Mouse (Mus musculus): ENCODE measurements around the gene Mtg2.

Mtg2 gene

GRCm38 (mm10) chr2:180070481-180071453, at the start of gene Mtg2:
Gene Mtg2, plus strand, starts transcription at chr2:180070588.
- peak; percentile 93 to 95 for DNase-seq (ENCODE audit: low spot score in 2 of 2)

GRCm38 (mm10) chr2:180020919-180021318, 49.5 kb upstream of the Mtg2 start:
- DNase-seq (ENCODE audit: low spot score in 2 of 2), result no peak

GRCm38 (mm10) chr2:180022751-180023150, 47.6 kb upstream of the Mtg2 start:
- DNase-seq (ENCODE audit: low spot score in 2 of 2), result no peak

- peak; percentile 97 to 99 for DNase-seq (ENCODE audit: low spot score in 2 of 2)
Measured at GRCm38 (mm10) chr2:180024401-180025098, 45.8 kb upstream of the Mtg2 start, which contains the start of gene Lsm14b. Gene Lsm14b, plus strand, starts transcription at chr2:180024987.

GRCm38 (mm10) chr2:180025135-180025860, 45.1 kb upstream of the Mtg2 start:
- DNase-seq (ENCODE audit: low spot score in 2 of 2), result peak in 1 of 2 experiments; percentile 25

- no peak for DNase-seq (ENCODE audit: low spot score in 2 of 2)
Measured at GRCm38 (mm10) chr2:180025861-180026200, 44.6 kb upstream of the Mtg2 start.

- DNase-seq (ENCODE audit: low spot score in 2 of 2), result no peak
Measured at GRCm38 (mm10) chr2:180027768-180028167, 42.6 kb upstream of the Mtg2 start.

- DNase-seq (ENCODE audit: low spot score in 2 of 2), result no peak
Measured at GRCm38 (mm10) chr2:180031270-180031669, 39.1 kb upstream of the Mtg2 start.

GRCm38 (mm10) chr2:180032925-180033324, 37.5 kb upstream of the Mtg2 start:
- DNase-seq (ENCODE audit: low spot score in 2 of 2), result no peak

- DNase-seq (ENCODE audit: low spot score in 2 of 2), result no peak
Measured at GRCm38 (mm10) chr2:180033956-180034355, 36.4 kb upstream of the Mtg2 start.

GRCm38 (mm10) chr2:180034753-180035152, 35.6 kb upstream of the Mtg2 start:
- no peak for DNase-seq (ENCODE audit: low spot score in 2 of 2)

GRCm38 (mm10) chr2:180040406-180040805, 30.0 kb upstream of the Mtg2 start:
- no peak for DNase-seq (ENCODE audit: low spot score in 2 of 2)

GRCm38 (mm10) chr2:180041577-180042255, 28.7 kb upstream of the Mtg2 start:
- peak; percentile 12 to 26 for DNase-seq (ENCODE audit: low spot score in 2 of 2)

- DNase-seq (ENCODE audit: low spot score in 2 of 2), result peak; percentile 82 to 86
Measured at GRCm38 (mm10) chr2:180042256-180042857, 28.0 kb upstream of the Mtg2 start, which contains the start of the genes Psma7 and Ss18l1. Gene Psma7, minus strand, starts transcription at chr2:180042433. Gene Ss18l1, plus strand, starts transcription at chr2:180042509.

- DNase-seq (ENCODE audit: low spot score in 2 of 2), result peak; percentile 26 to 39
Measured at GRCm38 (mm10) chr2:180042858-180043515, 27.4 kb upstream of the Mtg2 start.

GRCm38 (mm10) chr2:180045283-180045682, 25.1 kb upstream of the Mtg2 start:
- DNase-seq (ENCODE audit: low spot score in 2 of 2), result peak; percentile 15 to 20

GRCm38 (mm10) chr2:180047580-180047979, 22.8 kb upstream of the Mtg2 start:
- no peak for DNase-seq (ENCODE audit: low spot score in 2 of 2)

GRCm38 (mm10) chr2:180047980-180048635, 22.3 kb upstream of the Mtg2 start:
- DNase-seq (ENCODE audit: low spot score in 2 of 2), result no peak

- DNase-seq (ENCODE audit: low spot score in 2 of 2), result peak; percentile 72 to 81
Measured at GRCm38 (mm10) chr2:180050986-180051385, 19.4 kb upstream of the Mtg2 start.

Data from urinary bladder, postnatal 36 days (tissue).